In genomic region chr10:34352166-34352565, GRCm38 (mm10) we compare ENCODE assay signal across 23 mouse cellular contexts. TPM values are rescaled to one million over a fixed set of nuclear protein-coding genes. Genes with fewer than 3 reads are reported as not detected.
"Had no signal": no experiment of that assay in that cellular context is flagged by ENCODE, and none has a peak within 500 bp of the region (broad histone marks: within the 10 kb centered on the region; RNA-seq: fewer than 3 reads in every experiment).

No protein-coding gene starts in this region.

- H3K9me3 ChIP-seq: intestine, embryonic 15.5 days; limb, embryonic 12.5 days; limb, embryonic 15.5 days; midbrain, embryonic 10.5 days; midbrain, embryonic 13.5 days had no signal

- DNase-seq: kidney, adult 18-20 months; kidney, postnatal 25 days; left cerebral cortex, postnatal 4 days; liver, postnatal 0 days; lung, embryonic 14.5 days; thymus, adult 2 months; thymus, postnatal 25 days had no signal

- H3K4me3 ChIP-seq: intestine, embryonic 15.5 days; limb, embryonic 12.5 days; limb, embryonic 15.5 days; midbrain, embryonic 10.5 days; midbrain, embryonic 13.5 days had no signal

- H3K4me1 ChIP-seq: intestine, embryonic 15.5 days; limb, embryonic 12.5 days; limb, embryonic 15.5 days; midbrain, embryonic 10.5 days; midbrain, embryonic 13.5 days had no signal

- ATAC-seq: intestine, embryonic 15.5 days; liver, postnatal 0 days; lung, postnatal 0 days; midbrain, embryonic 13.5 days; midbrain, embryonic 16.5 days had no signal

- H3K9ac ChIP-seq: intestine, embryonic 15.5 days; limb, embryonic 12.5 days; limb, embryonic 15.5 days; liver, embryonic 14.5 days; liver, postnatal 0 days; lung, embryonic 14.5 days; midbrain, embryonic 13.5 days had no signal

- H3K27me3 ChIP-seq: intestine, embryonic 15.5 days; limb, embryonic 12.5 days; limb, embryonic 15.5 days; midbrain, embryonic 13.5 days had no signal

- H3K36me3 ChIP-seq: intestine, embryonic 15.5 days; limb, embryonic 12.5 days; limb, embryonic 15.5 days; midbrain, embryonic 10.5 days; midbrain, embryonic 13.5 days had no signal

- H3K4me2 ChIP-seq: intestine, embryonic 15.5 days; limb, embryonic 12.5 days; limb, embryonic 15.5 days; liver, embryonic 11.5 days; lung, embryonic 14.5 days; midbrain, embryonic 13.5 days had no signal

- H3K27ac ChIP-seq: intestine, embryonic 15.5 days; limb, embryonic 12.5 days; limb, embryonic 15.5 days; liver, embryonic 14.5 days; macrophage; midbrain, embryonic 10.5 days; midbrain, embryonic 13.5 days had no signal

RNA-seq across cellular contexts. Expression of gene Col10a1, which starts 37.6 kb away (rescaled TPM):
- total RNA-seq: megakaryocyte, adult 5-6 weeks; monocyte, adult 5-6 weeks had no signal
- polyA plus RNA-seq: macrophage; midbrain, embryonic 10.5 days; neural tube, embryonic 11.5 days; small intestine, adult 2 months; spleen, adult 2 months; testis, adult 2 months had no signal
